8 mouse cellular contexts compared by ENCODE assay signal in genomic region chr13:43525363-43526134, GRCm38 (mm10). TPM values are rescaled to one million over a fixed set of nuclear protein-coding genes. Genes with fewer than 3 reads are reported as not detected.
DNase-seq lines count a peak whose midpoint lies in the region; ATAC-seq and TF ChIP-seq lines count a peak whose summit lies in the region.

No protein-coding gene starts in this region.

- H3K4me3 ChIP-seq in limb, embryonic 14.5 days (replicated peaks; ENCODE audit: low read length) = no peak overlapping the region
- no peak overlapping the region for H3K4me3 ChIP-seq in olfactory bulb, adult 2 months (ENCODE audit: insufficient read depth, low read depth, low read length)

- TF ChIP-seq CTCF in olfactory bulb, adult 2 months (IDR thresholded peaks at IDR 0.05; ENCODE audit: insufficient read depth, low read depth, low read length) = no peak

- WGBS in limb, embryonic 14.5 days = 58% methylated on average over 16 of the region's 16 CpGs
- WGBS in olfactory bulb, adult 2 months = 27% methylated on average over 16 of the region's 16 CpGs

- TF ChIP-seq POLR2A in limb, embryonic 14.5 days (IDR thresholded peaks at IDR 0.05; ENCODE audit: borderline replicate concordance, extremely low read depth, insufficient read depth, insufficient read length) = no peak
- TF ChIP-seq POLR2A in olfactory bulb, adult 2 months (IDR thresholded peaks at IDR 0.05; ENCODE audit: insufficient read depth, low read depth, low read length) = no peak

- H3K27ac ChIP-seq in limb, embryonic 14.5 days (replicated peaks; ENCODE audit: low read depth, low read length) = peak overlapping the region; percentile 72
- peak overlapping the region; percentile 74 for H3K27ac ChIP-seq in olfactory bulb, adult 2 months (ENCODE audit: insufficient read depth, low read depth, low read length)

- ATAC-seq in granulocyte monocyte progenitor cell, adult 5-6 weeks (replicated peaks; ENCODE audit: poor library complexity, severe bottlenecking) = peak; percentile 61
- peak; percentile 52; the same call in 1 of the 2 replicates for ATAC-seq in limb, embryonic 14.5 days (ENCODE audit: low FRiP score, low read depth)

- H3K9ac ChIP-seq in limb, embryonic 14.5 days (ENCODE audit: low read depth, low read length, severe bottlenecking) = no peak overlapping the region

- no peaks in the 10 kb centered on the region for H3K27me3 ChIP-seq in limb, embryonic 14.5 days (ENCODE audit: control insufficient read depth, insufficient read depth, low read length)

- no peaks in the 10 kb centered on the region for H3K36me3 ChIP-seq in limb, embryonic 14.5 days (ENCODE audit: control insufficient read depth, insufficient read depth, low read length)

- intact Hi-C loops in gastrocnemius, postnatal 14 days (cut with DNase I; ENCODE audit: low total_unique reads) = no loop called here

- peak; percentile 87 for DNase-seq in heart, adult 11 months
- DNase-seq in heart, postnatal 4 days = no peak
- peak; percentile 20 to 28 for DNase-seq in CD8-positive naive resting alpha-beta T cell, adult 2 months (ENCODE audit: low read depth in 2 of 2, low spot score in 2 of 2)
- DNase-seq in limb, embryonic 14.5 days (ENCODE audit: low spot score) = no peak
- no peak for DNase-seq in MN1 (ENCODE audit: low spot score)
- no peak for DNase-seq in gastrocnemius, postnatal 14 days

- H3K9me3 ChIP-seq in limb, embryonic 14.5 days (ENCODE audit: control insufficient read depth, low read length) = no peaks in the 10 kb centered on the region

- H3K4me1 ChIP-seq in limb, embryonic 14.5 days (ENCODE audit: control insufficient read depth, insufficient read depth, low read length) = peaks cover 23% of the 10 kb centered on the region
- H3K4me1 ChIP-seq in olfactory bulb, adult 2 months (ENCODE audit: control insufficient read depth, insufficient read depth, low read length) = peaks cover 20% of the 10 kb centered on the region

- no peak overlapping the region for H3K4me2 ChIP-seq in limb, embryonic 14.5 days (replicated peaks; ENCODE audit: low read depth, low read length, severe bottlenecking)

RNA-seq across cellular contexts. Expression of gene Mcur1, which starts 34.4 kb away (rescaled TPM):
- total RNA-seq in heart, postnatal 4 days (2021) = 10 to 100 TPM; 34.6 to 36.9 TPM
- total RNA-seq in granulocyte monocyte progenitor cell, adult 5-6 weeks (2014; fragmentation: Nextera tagmentation) = 17.1 and 19.3 TPM in 2 replicates
- total RNA-seq in granulocyte monocyte progenitor cell, adult 5-6 weeks (2017) = 12.4 TPM in 2 replicates
- polyA plus RNA-seq in limb, embryonic 14.5 days (2012; rRNA removed) = 19.7 and 23.1 TPM in 2 replicates
- polyA plus RNA-seq in limb, embryonic 14.5 days (2014; fragmentation: Nextera tagmentation; extraction: Ambion mirVana) = 18.1 and 20.5 TPM in 2 replicates
- not detected in 2 replicates for polyA plus RNA-seq in olfactory bulb, adult 2 months (2012; ENCODE audit: insufficient read depth, insufficient read length, low replicate concordance, missing spikeins)
- total RNA-seq in gastrocnemius, postnatal 14 days (2021) = 10 to 100 TPM; 21.1 to 21.8 TPM

RNA-seq across cellular contexts. Expression of gene Ranbp9, which starts 44.5 kb away (rescaled TPM):
- 10 to 100 TPM; 47.0 to 50.2 TPM for total RNA-seq in heart, postnatal 4 days (2021)
- total RNA-seq in granulocyte monocyte progenitor cell, adult 5-6 weeks (2014; fragmentation: Nextera tagmentation) = 41.5 and 46.1 TPM in 2 replicates
- total RNA-seq in granulocyte monocyte progenitor cell, adult 5-6 weeks (2017) = 56.4 and 84.0 TPM in 2 replicates
- 34.5 and 36.9 TPM in 2 replicates for polyA plus RNA-seq in limb, embryonic 14.5 days (2012; rRNA removed)
- polyA plus RNA-seq in limb, embryonic 14.5 days (2014; fragmentation: Nextera tagmentation; extraction: Ambion mirVana) = 12.6 and 14.2 TPM in 2 replicates
- polyA plus RNA-seq in olfactory bulb, adult 2 months (2012; ENCODE audit: insufficient read depth, insufficient read length, low replicate concordance, missing spikeins) = 568 TPM in 1 of 2 replicates, not detected in the other
- 10 to 100 TPM; 33.5 to 36.1 TPM for total RNA-seq in gastrocnemius, postnatal 14 days (2021)

Comparison
In these comparisons a context has a peak if more than half of its experiments do, and no peak if none do; other contexts are left out.
1. DNase-seq: peak in heart, adult 11 months (single experiment) and CD8-positive naive resting alpha-beta T cell, adult 2 months (2 of 2); none in heart, postnatal 4 days (single experiment), limb, embryonic 14.5 days (single experiment), MN1 (single experiment) and gastrocnemius, postnatal 14 days (single experiment).